Comparison of ENCODE assay signal across 9 mouse cellular contexts in the genomic region with DNA sequence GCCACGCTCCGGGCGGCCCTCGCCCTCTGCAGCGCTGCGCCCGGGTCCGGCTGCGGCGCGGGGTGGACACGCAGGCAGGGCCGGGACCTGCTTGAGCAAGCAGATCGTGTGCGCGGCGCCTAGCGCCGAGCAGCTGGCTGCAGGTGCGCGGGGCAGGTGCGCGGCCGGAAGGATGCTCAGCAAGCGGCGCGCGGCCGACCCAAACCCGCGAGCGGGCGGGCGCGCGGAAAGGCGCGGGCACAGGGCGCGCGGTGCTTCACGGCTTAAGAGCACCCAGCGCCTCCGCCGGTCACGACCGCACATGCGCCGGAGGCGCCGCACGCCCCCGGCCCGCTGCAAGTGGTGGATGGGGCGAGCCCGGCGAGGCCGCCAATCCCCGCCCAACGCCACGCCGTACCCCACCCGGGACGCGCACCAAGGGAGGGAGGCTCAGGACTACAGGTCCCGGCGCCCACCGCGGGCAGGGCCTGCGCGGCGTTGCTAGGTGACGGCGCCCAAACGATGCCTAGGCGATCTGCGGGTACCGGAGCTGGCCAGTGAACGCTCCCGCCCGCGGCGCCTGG. TPM values are rescaled to one million over a fixed set of nuclear protein-coding genes. Genes with fewer than 3 reads are reported as not detected.
A peak's percentile ranks its signal among the peaks of the same experiment; 100 is the strongest.
DNase-seq lines count a peak whose midpoint lies in the region; ATAC-seq lines count a peak whose summit lies in the region.
"Had no signal": no experiment of that assay in that cellular context is flagged by ENCODE, and none has a peak within 500 bp of the region (broad histone marks: within the 10 kb centered on the region; RNA-seq: fewer than 3 reads in every experiment).

Zfyve28 (minus strand) TSS at position 296 of the 563 bp plus-strand sequence.
Cfap99 (plus strand) TSS at position 447 of the 563 bp plus-strand sequence.

- H3K36me3 ChIP-seq in megakaryocyte, embryonic 14.5 days (replicated peaks; ENCODE audit: low read length): no peaks in the 10 kb centered on the region

- peak; percentile 85 for DNase-seq in WW6 (ENCODE audit: low read depth, low spot score)
- peak; percentile 79 to 88 for DNase-seq in cerebellum, postnatal 4 days (ENCODE audit: low spot score in 2 of 2)
- DNase-seq in gastrocnemius, adult 8-10 months (ENCODE audit: low spot score in 2 of 2): peak; percentile 55 to 66
- DNase-seq in left cerebral cortex, adult 9 months (ENCODE audit: low spot score in 2 of 2): peak; percentile 92 to 95
- DNase-seq in right cerebral cortex, postnatal 25 days: peak; percentile 98
- peak; percentile 75 for DNase-seq in yolk sac, embryonic 10.5 days (ENCODE audit: low spot score)

- no peaks in the 10 kb centered on the region for H3K9me3 ChIP-seq in megakaryocyte, embryonic 14.5 days

- peak; percentile 52 for ATAC-seq in inflammation-experienced regulatory T-cells, adult 6 months

- H3K27me3 ChIP-seq in megakaryocyte, embryonic 14.5 days (replicated peaks): peaks cover 82% of the 10 kb centered on the region

- peak within 1 kb of the TSS; percentile 92 for H3K4me3 ChIP-seq in megakaryocyte, embryonic 14.5 days (replicated peaks)

- peaks cover 54% of the 10 kb centered on the region for H3K4me1 ChIP-seq in megakaryocyte, embryonic 14.5 days

RNA-seq across cellular contexts. Expression of gene Zfyve28, which starts in this region (rescaled TPM):
- 1 to 10 TPM in 1 of 4 experiments, under 1 TPM in 3; 0.35 to 1.3 (median 0.68) TPM for total RNA-seq in gastrocnemius, adult 8-10 months (2022)
- polyA plus RNA-seq in inflammation-experienced regulatory T-cells, adult 6 months (2017; shearing (Covaris generic)): 1 to 10 TPM; 1.5 to 5.6 (median 4.6) TPM
- 0.37 and 4.0 TPM in 2 replicates for polyA plus RNA-seq in megakaryocyte, embryonic 14.5 days (2012; ENCODE audit: insufficient read depth, low replicate concordance)

RNA-seq across cellular contexts. Expression of gene Cfap99, which starts in this region (rescaled TPM):
- total RNA-seq in gastrocnemius, adult 8-10 months (2022): not detected
- not detected for polyA plus RNA-seq in inflammation-experienced regulatory T-cells, adult 6 months (2017; shearing (Covaris generic))
- polyA plus RNA-seq in megakaryocyte, embryonic 14.5 days (2012; ENCODE audit: insufficient read depth, low replicate concordance): 0.15 TPM in 1 of 2 replicates, not detected in the other
- polyA plus RNA-seq: large intestine, adult 2 months had no signal

Comparison
In these comparisons a context has a peak if more than half of its experiments do, and no peak if none do; other contexts are left out.
1. Peak in every context shown above with its lines: DNase-seq, ATAC-seq and H3K4me3 ChIP-seq.